Mouse (Mus musculus) spleen, postnatal 10 days (tissue): Measurements from ENCODE around the gene Pitpna.
A peak's percentile ranks its signal among the peaks of the same experiment; 100 is the strongest.
"Not testable (repeated sequence)": the region's sequence is repeated elsewhere in the genome, so short reads cannot be mapped to it uniquely, and the experiment has no call there.

ENCODE experiments used
- DNase-seq, 2 experiments: peaks; one replicate each; pipeline ENCODE4 v3.0.0; 2021 to 2022; ENCODE audit warnings: low spot score in 2 of 2

Gene Pitpna

GRCm38 (mm10) chr11:75587493-75588284 lies at the start of gene Pitpna:
Gene Pitpna, plus strand, starts transcription at chr11:75588097.
- DNase-seq: peak; percentile 91 to 97

- DNase-seq: no peak
Observed at GRCm38 (mm10) chr11:75538184-75538969, 49.5 kb upstream of the Pitpna start.

GRCm38 (mm10) chr11:75538970-75539299 lies 49.0 kb upstream of the Pitpna start:
- DNase-seq: no peak

- DNase-seq: no peak
Observed at GRCm38 (mm10) chr11:75540209-75540608, 47.7 kb upstream of the Pitpna start.

- DNase-seq: no peak
Observed at GRCm38 (mm10) chr11:75540710-75541581, 47.0 kb upstream of the Pitpna start.

GRCm38 (mm10) chr11:75544713-75545112 lies 43.2 kb upstream of the Pitpna start:
- DNase-seq: no peak

- no peak for DNase-seq
Observed at GRCm38 (mm10) chr11:75546057-75546456, 41.8 kb upstream of the Pitpna start.

- no peak for DNase-seq
Observed at GRCm38 (mm10) chr11:75549658-75550111, 38.2 kb upstream of the Pitpna start.

- DNase-seq: no peak
Observed at GRCm38 (mm10) chr11:75550200-75550946, 37.5 kb upstream of the Pitpna start.

- DNase-seq: no peak
Observed at GRCm38 (mm10) chr11:75551321-75551720, 36.6 kb upstream of the Pitpna start.

- no peak for DNase-seq
Observed at GRCm38 (mm10) chr11:75551961-75552441, 35.9 kb upstream of the Pitpna start.

GRCm38 (mm10) chr11:75552906-75553482 lies 34.9 kb upstream of the Pitpna start:
- no peak for DNase-seq

- not testable (repeated sequence) for DNase-seq
Observed at GRCm38 (mm10) chr11:75556006-75556405, 31.9 kb upstream of the Pitpna start.

- DNase-seq: no peak
Observed at GRCm38 (mm10) chr11:75557142-75557541, 30.8 kb upstream of the Pitpna start.

GRCm38 (mm10) chr11:75558101-75558500 lies 29.8 kb upstream of the Pitpna start:
- peak in 1 of 2 experiments; percentile 59 for DNase-seq

GRCm38 (mm10) chr11:75559870-75560504 lies 27.9 kb upstream of the Pitpna start:
- DNase-seq: no peak

- DNase-seq: peak in 1 of 2 experiments; percentile 72
Observed at GRCm38 (mm10) chr11:75560530-75561409, 27.1 kb upstream of the Pitpna start.

GRCm38 (mm10) chr11:75561410-75561791 lies 26.5 kb upstream of the Pitpna start:
- DNase-seq: no peak

GRCm38 (mm10) chr11:75562840-75563239 lies 25.1 kb upstream of the Pitpna start:
- DNase-seq: no peak
